24 mouse cellular contexts compared by ENCODE assay signal in genomic region chr7:45565446-45565845, GRCm38 (mm10). TPM values are rescaled to one million over a fixed set of nuclear protein-coding genes. Genes with fewer than 3 reads are reported as not detected.
"Had no signal": no experiment of that assay in that cellular context is flagged by ENCODE, and none has a peak within 500 bp of the region (broad histone marks: within the 10 kb centered on the region; RNA-seq: fewer than 3 reads in every experiment).

No protein-coding gene starts in this region.

- DNase-seq: kidney, adult 9 months; kidney, postnatal 14 days; kidney, postnatal 4 days; liver; lung, adult 18-20 months; lung, postnatal 10 days; lung, postnatal 36 days; thymus, adult 2 months; thymus, postnatal 14 days; thymus, postnatal 4 days had no signal

- H3K27ac ChIP-seq: limb, embryonic 10.5 days; limb, embryonic 13.5 days; liver, embryonic 12.5 days; liver, embryonic 15.5 days; lung, embryonic 15.5 days; midbrain, embryonic 10.5 days; midbrain, embryonic 13.5 days had no signal

- H3K4me3 ChIP-seq: limb, embryonic 10.5 days; limb, embryonic 13.5 days; liver, embryonic 12.5 days; liver, embryonic 15.5 days; lung, embryonic 15.5 days; megakaryocyte, embryonic 14.5 days; midbrain, embryonic 10.5 days; midbrain, embryonic 13.5 days; myocyte had no signal

RNA-seq across cellular contexts. Expression of gene Hsd17b14, which starts 10.8 kb away (rescaled TPM):
- total RNA-seq: layer of hippocampus, adult 18-20 months; layer of hippocampus, postnatal 14 days; monocyte, adult 5-6 weeks had no signal

RNA-seq across cellular contexts. Expression of gene Fgf21, which starts 49.8 kb away (rescaled TPM):
- total RNA-seq: layer of hippocampus, adult 18-20 months; layer of hippocampus, postnatal 14 days; left cerebral cortex, adult 18-20 months; left cerebral cortex, postnatal 25 days; monocyte, adult 5-6 weeks had no signal
